Mouse (Mus musculus) heart, adult 2 months (tissue): ENCODE measurements around the gene Tmem104.

Source experiments
- CTCF ChIP-seq: fragments of 200-600 bp; IDR thresholded peaks from 2 replicates; pipeline ENCODE4 v1.8.1; 2022; ENCODE audit warnings: antibody characterized with exemption, mild to moderate bottlenecking, moderate library complexity
- EP300 ChIP-seq: fragments of 200-500 bp; IDR thresholded peaks from 2 replicates; pipeline ENCODE4 v1.6.1; 2011; ENCODE audit warnings: low read depth, low read length, control low read depth; ENCODE audit not compliant: insufficient read depth
- POLR2A ChIP-seq: fragments of 200-500 bp; IDR thresholded peaks from 2 replicates; pipeline ENCODE4 v1.6.1; 2011; ENCODE audit warnings: mild to moderate bottlenecking, low read depth, low read length, control low read depth; ENCODE audit not compliant: insufficient read depth

DNA sequence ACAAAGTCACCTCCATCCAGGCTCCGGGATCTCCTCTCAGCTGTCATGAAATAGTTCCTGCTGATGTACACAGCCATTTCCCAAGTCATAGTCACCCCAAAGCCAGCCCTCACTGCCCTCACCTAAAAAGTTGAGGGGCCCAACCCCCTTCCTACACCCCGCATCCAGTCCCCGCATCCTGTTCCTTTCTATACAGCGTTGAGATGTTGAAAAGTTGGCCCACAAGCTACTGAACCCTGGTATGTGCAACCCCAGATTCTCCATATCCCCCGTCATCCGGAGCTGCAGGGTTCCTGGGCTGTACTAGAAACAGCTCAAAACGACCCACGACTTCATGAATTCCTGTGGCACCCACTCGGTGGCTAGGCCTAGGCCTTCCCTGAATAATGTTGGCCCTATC lies 34.2 kb upstream of the Tmem104 start:
- TF ChIP-seq CTCF (no peak), POLR2A (no peak), EP300 (no peak)
